Mouse (Mus musculus): ENCODE data around the gene Cplx2.

Gene Cplx2

DNA sequence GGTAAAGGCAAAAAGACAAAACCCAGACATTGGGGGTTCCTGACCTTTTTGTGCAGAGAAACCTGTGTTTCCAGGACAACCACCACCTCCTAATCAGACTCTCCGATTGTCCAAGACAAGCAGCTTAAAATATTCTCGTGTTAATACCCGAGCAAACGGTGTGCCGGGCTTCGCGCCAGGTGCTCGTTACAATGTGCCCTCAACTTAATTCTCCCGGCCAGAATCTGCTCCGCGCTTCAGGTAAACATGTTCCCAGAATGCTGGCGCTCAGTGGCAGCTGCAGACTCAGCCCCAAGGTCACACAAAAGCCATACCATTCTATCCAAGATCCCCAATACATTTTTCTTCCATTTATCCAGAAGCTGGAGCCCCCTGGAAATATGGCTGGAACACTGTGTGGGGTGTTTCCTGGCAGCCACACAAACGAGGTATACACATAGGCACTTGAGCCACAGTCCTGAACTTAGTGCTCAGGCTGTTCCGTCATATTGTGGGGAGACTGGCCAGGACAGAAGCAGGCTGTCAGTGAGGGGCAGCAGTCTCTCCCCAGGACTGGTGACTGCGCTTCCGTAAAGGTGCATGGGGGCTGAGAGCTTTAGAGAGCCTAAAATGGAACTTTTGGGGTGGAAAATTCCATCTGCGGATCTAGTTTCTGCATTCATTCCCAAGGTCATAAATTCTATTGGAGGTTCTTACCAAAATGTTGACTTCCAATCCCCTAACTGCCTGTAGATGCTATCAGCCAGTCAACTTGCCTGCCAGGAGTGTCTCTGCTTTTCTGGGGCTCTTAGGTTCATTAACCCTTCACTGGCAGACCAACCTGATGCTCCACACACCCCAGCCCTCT lies 32.3 kb downstream of the Cplx2 start:
- DNase-seq (ENCODE audit: low spot score in 2 of 2), result no peak

DNA sequence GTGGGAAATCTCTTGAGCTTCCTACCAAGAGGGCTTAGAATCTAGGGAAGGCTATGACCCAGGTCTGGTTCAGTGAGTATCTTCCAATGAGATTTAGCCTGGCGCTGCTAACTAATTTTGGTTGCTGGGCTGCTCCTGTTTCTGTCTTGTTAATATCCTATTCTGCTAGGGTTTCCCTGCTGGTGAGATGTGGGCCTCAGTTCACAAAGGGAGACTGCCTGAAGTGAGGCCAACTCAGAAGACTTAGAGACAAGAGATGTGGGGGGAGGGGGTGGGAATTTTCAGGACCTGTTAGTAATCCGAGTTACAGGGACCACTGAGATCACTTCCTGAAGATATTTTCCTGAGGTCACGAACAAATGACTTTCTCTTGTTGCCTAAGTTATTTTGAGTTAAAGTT lies 33.1 kb downstream of the Cplx2 start:
- no peak for DNase-seq (ENCODE audit: low spot score in 2 of 2)

DNA sequence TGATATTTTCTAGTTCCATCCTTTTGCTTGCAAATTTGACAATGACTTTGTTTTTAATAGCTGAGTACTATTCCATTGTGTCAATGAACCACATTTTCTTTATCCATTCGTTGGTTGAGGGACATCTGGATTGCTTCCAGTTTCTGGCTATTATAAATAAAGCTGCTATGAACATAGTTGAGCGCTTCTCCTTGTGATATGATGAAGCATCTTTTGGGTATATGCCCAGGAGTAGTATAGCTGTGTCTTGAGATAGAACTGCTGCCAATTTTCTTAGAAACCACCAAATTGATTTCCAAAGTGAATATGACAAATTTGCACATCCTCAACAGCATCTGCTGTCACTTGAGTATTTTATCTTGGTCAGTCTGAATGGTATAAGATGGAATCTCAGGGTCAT lies 34.7 kb downstream of the Cplx2 start:
- DNase-seq (ENCODE audit: low spot score in 2 of 2), result no peak

DNA sequence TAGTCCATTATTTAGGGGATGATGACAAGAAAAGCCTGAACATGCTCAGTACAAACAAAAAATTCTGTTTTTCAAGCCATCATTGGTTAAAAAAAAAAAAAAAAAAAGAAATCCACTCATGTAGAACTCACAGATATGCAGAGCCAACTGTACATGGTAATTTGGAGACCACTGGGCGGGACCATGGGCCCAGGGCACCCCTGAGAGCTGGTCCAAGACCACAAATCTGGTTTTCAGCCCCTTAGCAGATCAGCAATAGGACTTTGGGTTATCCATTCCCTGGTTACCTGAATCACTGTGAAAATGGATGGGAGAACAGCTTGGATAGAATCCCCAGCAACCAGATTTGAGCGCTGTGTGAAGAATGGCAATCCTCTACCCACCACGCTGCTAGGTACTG lies 40.5 kb downstream of the Cplx2 start:
- DNase-seq (ENCODE audit: low spot score in 2 of 2), result no peak

- no peak for DNase-seq (ENCODE audit: low spot score in 2 of 2)
Observed at GRCm38 (mm10) chr13:54412236-54412635, 41.1 kb downstream of the Cplx2 start.

DNA sequence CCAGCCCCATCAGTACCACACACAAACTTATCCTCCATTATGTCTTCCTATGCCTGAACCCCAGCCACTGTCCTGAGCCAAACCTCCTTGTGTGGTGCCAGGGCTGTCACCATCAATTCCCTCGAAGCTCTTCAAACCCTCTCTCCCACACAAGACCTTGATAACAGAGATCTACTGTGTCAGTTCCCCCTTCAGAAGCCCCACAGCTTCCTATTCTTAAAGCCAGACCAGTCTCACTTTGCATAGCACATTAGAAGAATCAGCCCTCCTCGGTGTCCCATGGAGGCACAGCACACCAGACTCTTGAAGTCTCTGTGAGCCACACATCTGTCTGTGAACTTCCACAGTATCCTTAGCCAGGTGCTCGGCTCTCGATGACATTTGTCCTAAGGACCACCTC lies 41.6 kb downstream of the Cplx2 start:
- no peak for DNase-seq (ENCODE audit: low spot score in 2 of 2)

DNA sequence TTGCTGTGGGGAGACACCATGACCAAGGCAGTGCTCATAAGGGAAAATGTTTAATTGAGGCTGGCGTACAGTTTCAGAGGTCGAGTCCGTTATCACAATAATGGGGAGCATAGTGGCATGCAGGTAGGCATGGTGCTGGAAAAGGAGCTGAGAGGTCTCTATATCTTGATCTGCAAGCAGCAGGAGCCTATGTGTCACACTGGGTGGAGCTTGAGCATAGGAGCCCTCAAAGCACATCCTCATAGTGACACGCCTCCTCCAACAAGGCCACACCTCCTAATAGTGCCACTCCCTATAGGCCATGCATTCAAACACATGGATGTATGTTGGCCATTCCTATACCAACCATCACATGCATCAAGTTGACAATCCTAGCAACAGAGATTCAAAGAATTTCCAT lies 43.9 kb downstream of the Cplx2 start:
- no peak for DNase-seq (ENCODE audit: low spot score in 2 of 2)

GRCm38 (mm10) chr13:54418781-54419327 lies 47.7 kb downstream of the Cplx2 start:
- DNase-seq (ENCODE audit: low spot score in 2 of 2), result no peak

DNA sequence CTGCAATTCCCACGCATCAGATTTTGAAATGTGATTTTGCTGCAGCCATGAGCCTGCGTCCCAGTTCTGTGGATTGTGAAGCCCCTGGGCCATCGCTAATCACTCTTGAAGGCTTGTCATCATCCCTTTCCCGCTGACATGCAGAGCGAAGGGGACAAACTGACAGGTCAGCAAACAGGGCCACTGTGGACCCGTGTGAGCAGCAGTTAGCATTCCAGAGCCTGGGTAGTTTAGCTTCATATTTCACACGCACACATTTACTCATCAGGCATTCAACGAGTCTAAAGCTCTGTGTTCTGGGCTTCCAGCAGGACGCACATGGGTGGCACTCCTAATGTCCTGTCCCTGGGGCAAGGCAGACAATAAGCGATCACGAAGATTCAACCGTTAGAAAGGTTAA lies 49.1 kb downstream of the Cplx2 start:
- no peak for DNase-seq (ENCODE audit: low spot score in 2 of 2)

DNA sequence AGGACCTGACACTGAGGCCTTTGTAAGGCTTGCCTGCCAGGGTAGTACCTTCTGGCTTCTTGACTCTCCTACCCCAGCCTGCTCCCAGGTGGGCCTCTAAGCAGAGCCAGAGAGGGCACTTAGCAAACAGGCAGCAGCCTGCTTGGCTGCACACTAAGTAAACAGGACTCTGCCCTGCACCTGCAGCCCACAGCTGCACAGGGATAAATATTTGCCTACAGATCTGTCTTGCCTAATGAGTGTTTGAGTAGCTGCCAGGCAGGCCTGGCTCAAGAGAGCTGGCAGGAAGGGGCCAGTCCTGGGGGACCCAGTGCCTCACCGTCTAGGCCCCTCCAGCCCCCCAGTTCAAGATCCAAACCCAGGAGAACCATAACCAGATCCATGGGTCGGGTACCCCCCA lies 54.1 kb downstream of the Cplx2 start:
- no peak for DNase-seq (ENCODE audit: low spot score in 2 of 2)

- no peak for DNase-seq (ENCODE audit: low spot score in 2 of 2)
Observed at GRCm38 (mm10) chr13:54426781-54427655, 55.9 kb downstream of the Cplx2 start.

GRCm38 (mm10) chr13:54428771-54429170 lies 57.6 kb downstream of the Cplx2 start:
- DNase-seq (ENCODE audit: low spot score in 2 of 2), result no peak

DNA sequence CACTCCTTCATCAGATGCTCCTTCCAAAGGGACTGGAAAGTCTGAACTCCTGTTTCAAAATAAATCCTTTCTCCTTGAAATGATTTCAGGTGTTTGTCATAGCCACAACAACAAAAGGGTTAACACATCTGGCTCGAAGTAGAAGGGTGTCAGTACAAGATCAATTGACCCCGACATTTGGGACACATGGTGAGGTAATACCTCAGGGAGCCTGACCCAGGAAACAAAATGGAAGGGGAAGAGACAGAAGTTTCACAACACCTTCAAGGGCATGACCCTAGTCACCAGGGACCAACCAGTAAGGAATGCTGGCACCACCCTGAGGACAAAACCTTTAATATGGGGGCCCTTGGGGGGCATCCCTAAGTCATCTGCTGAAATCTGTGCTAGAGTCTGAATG lies 58.9 kb downstream of the Cplx2 start:
- DNase-seq (ENCODE audit: low spot score in 2 of 2), result no peak

- no peak for DNase-seq (ENCODE audit: low spot score in 2 of 2)
Observed at GRCm38 (mm10) chr13:54431161-54431560, 60.0 kb downstream of the Cplx2 start.
